Mouse (Mus musculus) 3T3-L1 (cell line): Measurements from ENCODE around the gene Gstm1.
"Not testable (repeated sequence)": the region's sequence is repeated elsewhere in the genome, so short reads cannot be mapped to it uniquely, and the experiment has no call there.

Experiments used
- DNase-seq: peaks from one replicate; pipeline ENCODE4 v3.0.0-alpha.2; 2015; ENCODE audit warnings: low read depth, low spot score

Gstm1 gene

GRCm38 (mm10) chr3:108017473-108018189 lies at the start of gene Gstm1:
Gstm1 (minus strand) TSS chr3:108017973.
- DNase-seq = peak; percentile 99

DNA sequence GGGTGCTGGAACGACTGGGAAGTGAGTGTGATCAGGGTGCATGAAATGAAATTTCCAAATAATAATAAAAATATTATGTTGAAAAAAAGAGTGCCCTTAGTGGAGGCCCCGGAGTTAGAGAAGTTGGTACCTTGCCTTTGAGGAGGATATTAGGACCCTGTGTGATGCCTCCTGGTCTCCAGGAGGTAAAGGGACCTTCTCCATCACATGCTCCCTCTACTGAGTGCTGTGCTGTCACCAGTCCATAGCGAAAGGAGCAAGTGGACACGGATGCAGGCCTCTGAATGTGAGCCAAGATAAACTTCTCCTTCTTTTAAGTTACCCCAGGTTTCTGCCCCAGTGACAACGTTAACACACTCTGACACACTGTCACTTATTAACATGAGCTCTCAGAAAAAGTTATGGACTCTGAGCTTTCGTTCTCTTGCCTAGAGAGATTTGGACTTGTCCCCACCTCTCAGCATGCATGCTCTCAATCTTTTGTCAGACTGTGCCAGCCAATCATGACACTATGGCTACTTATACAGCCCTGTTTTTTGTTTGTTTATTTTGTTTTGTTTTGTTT lies 49.7 kb upstream of the Gstm1 start:
- no peak for DNase-seq

- no peak for DNase-seq
Observed at GRCm38 (mm10) chr3:108065551-108065950, 47.8 kb upstream of the Gstm1 start.

GRCm38 (mm10) chr3:108064672-108065071 lies 46.9 kb upstream of the Gstm1 start:
- DNase-seq = no peak

DNA sequence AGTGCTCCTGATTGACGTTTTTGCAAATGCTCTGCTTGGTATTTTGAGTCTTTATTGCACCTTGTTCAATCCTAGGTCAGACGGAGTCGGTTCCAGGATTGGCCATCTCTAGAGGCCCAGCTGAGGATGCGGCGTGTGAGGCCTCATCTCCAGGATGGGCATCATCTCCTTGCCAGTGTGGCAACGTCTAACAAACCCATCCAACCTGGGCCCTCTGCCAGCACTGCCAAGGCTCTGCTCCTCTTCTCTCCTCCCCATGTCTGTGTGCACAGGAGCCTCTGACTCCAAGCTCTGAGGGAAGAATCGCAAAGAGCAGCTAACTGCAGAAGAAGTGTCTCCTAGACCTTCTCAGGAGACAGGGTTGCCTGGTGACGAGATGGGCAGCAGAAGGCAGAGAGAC lies 44.9 kb upstream of the Gstm1 start:
- DNase-seq = no peak

DNA sequence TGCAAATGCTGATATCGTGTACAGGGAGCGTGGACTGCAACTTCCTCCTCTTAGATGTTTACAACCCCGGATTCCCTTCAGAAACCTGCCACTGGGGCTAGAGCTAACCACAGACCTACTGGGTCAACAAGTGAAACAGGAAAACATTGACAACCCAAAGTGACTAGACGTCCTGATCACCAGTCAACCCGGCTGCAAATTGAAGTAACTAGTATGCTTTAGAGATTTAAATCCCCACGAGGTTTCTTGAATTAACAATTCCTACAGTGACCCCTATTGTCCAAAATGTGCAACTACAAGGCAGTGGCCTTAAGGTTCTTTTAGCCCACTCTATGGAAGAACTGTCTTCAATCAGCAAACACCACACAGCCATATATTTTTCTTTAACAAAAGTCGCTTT lies 43.6 kb upstream of the Gstm1 start:
- peak; percentile 87 for DNase-seq

- no peak for DNase-seq
Observed at GRCm38 (mm10) chr3:108050493-108050892, 32.7 kb upstream of the Gstm1 start.

DNA sequence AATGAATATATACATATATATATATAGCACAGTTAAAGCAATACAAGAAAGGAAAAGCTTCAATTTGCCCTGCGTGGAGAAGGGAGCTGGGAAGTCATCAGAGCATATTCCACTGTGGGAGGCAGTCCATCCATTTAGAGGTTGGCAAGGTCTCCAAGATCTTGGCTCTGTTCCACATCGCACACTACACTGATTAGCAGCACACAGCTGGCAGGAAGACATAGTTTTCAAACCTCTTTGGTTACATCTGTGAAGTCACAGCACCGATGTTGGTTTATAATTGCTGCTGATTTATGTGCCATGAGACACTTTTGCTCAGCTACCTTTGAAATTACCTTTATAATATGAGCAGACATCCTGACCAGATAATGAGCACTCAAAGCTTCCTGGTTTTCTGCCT lies 30.5 kb upstream of the Gstm1 start:
- DNase-seq = no peak

DNA sequence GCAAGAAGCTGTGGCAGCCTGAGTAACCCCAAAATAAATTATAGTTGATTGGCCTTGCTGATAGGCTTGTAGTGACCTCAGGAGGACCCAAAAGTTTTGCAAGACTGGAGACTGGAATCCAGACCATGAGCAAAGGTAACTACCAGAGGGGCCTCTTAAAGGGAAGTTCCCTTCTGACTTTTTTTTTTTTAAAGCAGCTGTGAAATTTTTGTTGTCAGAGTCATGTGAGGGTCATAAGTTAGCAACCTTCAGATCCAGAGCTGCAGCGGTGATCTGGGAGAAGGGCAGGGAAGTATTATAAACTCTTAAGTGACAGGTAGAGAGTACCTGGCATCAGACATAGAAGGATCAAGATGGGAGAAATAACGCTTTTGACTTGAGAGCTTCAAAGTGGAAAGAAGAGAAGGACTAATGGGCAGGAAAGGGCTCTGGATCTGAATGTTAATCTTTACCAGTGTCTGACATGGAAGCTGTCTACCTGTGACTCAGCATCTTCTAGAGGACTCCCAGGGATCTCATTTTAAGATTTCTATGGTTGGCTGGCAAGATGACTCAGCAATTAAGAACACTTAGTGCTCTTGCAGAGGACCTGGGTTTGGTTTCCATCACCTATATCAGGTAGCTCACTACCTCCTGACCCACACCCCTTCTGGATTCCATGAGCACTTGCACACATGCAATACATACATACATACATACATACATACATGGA lies 29.3 kb upstream of the Gstm1 start:
- peak; percentile 54 for DNase-seq

GRCm38 (mm10) chr3:108044394-108045140 lies 26.8 kb upstream of the Gstm1 start, which contains the start of gene Gstm4:
Gstm4 (minus strand) TSS chr3:108044894.
- no peak for DNase-seq

GRCm38 (mm10) chr3:108033156-108033555 lies 15.4 kb upstream of the Gstm1 start:
- DNase-seq = no peak

GRCm38 (mm10) chr3:108032113-108032512 lies 14.3 kb upstream of the Gstm1 start:
- no peak for DNase-seq

DNA sequence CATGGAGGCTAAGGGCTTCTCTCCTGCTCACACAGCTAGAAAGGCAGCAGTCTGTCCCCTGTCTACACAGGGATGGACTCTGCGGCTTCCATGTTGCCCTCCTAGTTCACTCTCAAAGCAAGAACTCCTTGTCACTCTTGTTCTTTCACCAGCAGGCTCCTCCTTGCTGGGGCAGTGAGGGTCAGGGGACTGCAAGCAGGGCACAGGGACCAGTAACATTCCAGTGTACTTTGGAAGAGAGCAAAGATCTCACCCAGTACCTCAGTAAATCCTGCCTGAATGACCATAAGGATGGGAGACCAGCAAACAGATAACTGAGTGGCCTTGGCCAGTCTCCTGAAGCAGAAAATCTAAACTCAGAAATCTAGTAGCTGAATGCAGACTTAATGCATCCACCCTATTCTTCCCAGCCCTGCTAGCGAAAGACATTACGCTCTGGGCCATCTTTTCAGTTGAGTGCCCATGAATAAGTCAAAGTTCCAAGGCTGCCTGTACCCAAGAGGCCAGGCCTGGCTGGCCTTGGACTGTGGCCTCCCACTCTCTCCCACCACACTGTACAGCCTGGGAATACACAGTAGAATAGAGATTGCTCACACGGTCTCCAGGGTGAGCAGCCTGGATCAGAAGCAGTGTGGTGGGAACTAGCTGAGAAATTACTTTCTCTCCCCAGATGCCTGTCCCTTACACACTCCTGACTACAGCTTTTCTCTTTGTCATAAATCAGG lies 11.0 kb upstream of the Gstm1 start:
- DNase-seq = no peak

DNA sequence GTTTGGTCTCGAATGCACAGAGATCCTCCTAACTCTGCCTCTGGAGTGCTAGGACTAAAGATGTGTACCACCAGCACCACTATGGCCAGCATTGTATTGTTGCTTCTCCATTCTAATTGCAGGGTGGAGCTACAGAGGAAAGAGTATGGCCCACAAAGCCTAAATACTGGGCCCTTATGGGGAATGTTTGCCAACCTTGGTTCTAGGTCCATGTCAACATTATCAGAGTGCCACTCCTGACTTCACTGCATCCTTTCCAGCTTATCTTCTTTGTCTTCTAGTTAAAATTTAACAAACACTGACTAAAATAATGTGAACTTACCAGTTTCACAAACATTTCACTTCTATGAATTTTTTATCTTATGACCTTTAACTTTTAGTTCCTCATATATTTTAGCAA lies 8.8 kb upstream of the Gstm1 start:
- no peak for DNase-seq

GRCm38 (mm10) chr3:108026049-108026448 lies 8.3 kb upstream of the Gstm1 start:
- DNase-seq = peak; percentile 43

GRCm38 (mm10) chr3:108025318-108025717 lies 7.5 kb upstream of the Gstm1 start:
- DNase-seq = no peak

DNA sequence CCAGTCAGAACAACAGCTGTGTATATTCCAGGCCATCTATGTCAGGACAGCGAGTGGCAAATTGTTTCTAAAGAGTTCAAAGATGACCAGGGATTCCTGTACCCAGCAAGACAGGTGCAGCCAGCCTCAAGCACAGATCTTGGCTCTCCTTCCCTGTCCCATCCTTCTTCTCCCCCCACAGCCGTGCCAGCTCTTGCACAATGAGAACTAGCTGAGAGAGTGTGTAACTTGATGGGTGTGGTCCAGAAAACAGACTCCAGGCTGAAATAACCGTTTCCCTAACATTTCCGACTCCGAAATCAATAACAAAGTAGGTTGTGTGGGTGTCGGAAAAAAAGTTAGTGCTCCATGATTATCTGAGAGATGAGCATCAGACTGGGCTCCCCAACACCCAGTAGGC lies 4.9 kb upstream of the Gstm1 start:
- no peak for DNase-seq

- DNase-seq = not testable (repeated sequence)
Observed at GRCm38 (mm10) chr3:108020351-108021022, 2.7 kb upstream of the Gstm1 start.

- DNase-seq = not testable (repeated sequence)
Observed at GRCm38 (mm10) chr3:108019226-108019625, 1.5 kb upstream of the Gstm1 start.

DNA sequence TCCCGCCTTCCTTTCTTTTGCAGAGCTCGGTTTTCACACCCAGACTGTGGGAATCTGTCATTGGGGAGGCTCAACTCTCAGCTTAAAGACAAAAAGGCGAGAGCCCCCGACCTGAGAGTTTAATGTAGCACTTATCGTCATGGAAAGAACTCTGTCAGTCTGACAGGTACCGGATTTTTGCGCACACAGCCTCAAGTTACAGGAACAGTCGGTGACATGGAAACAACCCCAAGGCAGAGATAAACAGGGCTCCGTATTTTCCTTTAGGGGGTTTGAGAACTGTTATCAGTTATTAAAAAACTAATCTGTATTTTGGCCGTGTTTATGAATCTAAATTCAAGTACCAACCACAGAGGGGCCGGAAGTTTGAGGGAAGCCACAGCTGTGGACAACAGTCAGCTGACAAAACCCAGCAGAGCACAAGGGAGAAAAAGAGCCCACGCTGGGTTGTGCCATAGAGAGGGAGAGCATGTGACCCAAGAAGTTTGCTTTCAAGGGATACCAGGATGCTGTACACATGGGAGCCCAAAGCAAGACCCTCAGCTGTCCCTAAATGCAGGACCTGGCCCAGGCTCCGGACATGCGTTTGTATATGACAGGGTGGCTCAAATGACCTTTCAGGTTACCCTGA lies 532 bp upstream of the Gstm1 start:
- DNase-seq = peak; percentile 46
